In genomic region chr12:111165831-111166591, GRCm38 (mm10) we compare ENCODE assay signal across 8 mouse cellular contexts. TPM values are rescaled to one million over a fixed set of nuclear protein-coding genes. Genes with fewer than 3 reads are reported as not detected.
DNase-seq lines count a peak whose midpoint lies in the region; ATAC-seq and TF ChIP-seq lines count a peak whose summit lies in the region.

Gene Traf3, plus strand, starts transcription at chr12:111166370.

- ATAC-seq in forebrain, embryonic 15.5 days (replicated peaks), result 0 out of 2 replicates have a peak, but pooled peaks have one; percentile 7

- H3K4me3 ChIP-seq in ES-E14 (ENCODE audit: insufficient read depth in 1 of 2, low read depth in 1 of 2, low read length in 2 of 2, poor library complexity in 1 of 2, severe bottlenecking in 1 of 2), result peak within 1 kb of the TSS; percentile 88 to 89
- peak within 1 kb of the TSS; percentile 91 for H3K4me3 ChIP-seq in forebrain, embryonic 15.5 days
- H3K4me3 ChIP-seq in hindbrain, embryonic 10.5 days, result peak within 1 kb of the TSS; percentile 89

- no peaks in the 10 kb centered on the region for H3K36me3 ChIP-seq in ES-E14 (ENCODE audit: control insufficient read depth, insufficient read depth, low read length, poor library complexity, severe bottlenecking)
- no peaks in the 10 kb centered on the region for H3K36me3 ChIP-seq in forebrain, embryonic 15.5 days
- no peaks in the 10 kb centered on the region for H3K36me3 ChIP-seq in hindbrain, embryonic 10.5 days

- H3K9ac ChIP-seq in ES-E14 (ENCODE audit: insufficient read depth, low read depth, low read length, poor library complexity, severe bottlenecking), result peak within 1 kb of the TSS; percentile 83
- H3K9ac ChIP-seq in forebrain, embryonic 15.5 days (replicated peaks), result peak within 1 kb of the TSS; percentile 76

- WGBS in forebrain, embryonic 15.5 days, result 10% methylated on average over 34 of the region's 105 CpGs
- 5% methylated on average over 95 of the region's 105 CpGs for WGBS in hindbrain, embryonic 10.5 days

- no peaks in the 10 kb centered on the region for H3K9me3 ChIP-seq in ES-E14 (ENCODE audit: control insufficient read depth, insufficient read depth, low read depth, low read length)
- no peaks in the 10 kb centered on the region for H3K9me3 ChIP-seq in forebrain, embryonic 15.5 days
- H3K9me3 ChIP-seq in hindbrain, embryonic 10.5 days, result no peaks in the 10 kb centered on the region

- no peak within 1 kb of the TSS for H3K27ac ChIP-seq in ES-E14 (ENCODE audit: insufficient read depth, low read depth, low read length, poor library complexity, severe bottlenecking)
- H3K27ac ChIP-seq in forebrain, embryonic 15.5 days (replicated peaks), result peak within 1 kb of the TSS; percentile 91
- peak within 1 kb of the TSS; percentile 92 for H3K27ac ChIP-seq in hindbrain, embryonic 10.5 days

- peak; percentile 59 for DNase-seq in ES-E14 (ENCODE audit: low read depth, low spot score)
- peak; percentile 53 for DNase-seq in c-Kit-positive CD71-negative TER-119-negative erythroid progenitor cells, embryonic 14.5 days (ENCODE audit: low read depth)
- peak; percentile 76 for DNase-seq in hindbrain, embryonic 10.5 days (ENCODE audit: low spot score)
- peak; percentile 59 to 76 for DNase-seq in layer of hippocampus, postnatal 10 days (ENCODE audit: low spot score in 2 of 2)
- peak; percentile 71 for DNase-seq in lung, postnatal 14 days
- peak; percentile 60 for DNase-seq in ovary, postnatal 14 days (ENCODE audit: low spot score)
- DNase-seq in thymus, postnatal 10 days (ENCODE audit: low spot score in 2 of 2), result peak; percentile 64 to 66

- H3K4me2 ChIP-seq in forebrain, embryonic 15.5 days (replicated peaks), result peak within 1 kb of the TSS; percentile 76

- in situ Hi-C loops in ES-E14 (cut with MboI; ENCODE audit: low sequenced_read_pairs in 2 of 2, unreplicated experiment in 2 of 2), result no loop called here

- peaks cover 1 to 13% of the 10 kb centered on the region in 2 experiments; a peak in 1 of 4 replicates for H3K4me1 ChIP-seq in ES-E14 (ENCODE audit: control insufficient read depth in 2 of 2, insufficient read depth in 2 of 2, low read length in 2 of 2, poor library complexity in 1 of 2)
- H3K4me1 ChIP-seq in forebrain, embryonic 15.5 days, result peaks cover 77% of the 10 kb centered on the region
- peaks cover 66% of the 10 kb centered on the region for H3K4me1 ChIP-seq in hindbrain, embryonic 10.5 days (replicated peaks)

- H3K27me3 ChIP-seq in forebrain, embryonic 15.5 days, result no peaks in the 10 kb centered on the region
- no peaks in the 10 kb centered on the region for H3K27me3 ChIP-seq in hindbrain, embryonic 10.5 days (ENCODE audit: insufficient read depth, poor library complexity, severe bottlenecking)

TF ChIP-seq in ES-E14, 5 proteins besides CTCF, POLR2A, EP300 and RAD21:
- TF ChIP-seq MAFK (IDR thresholded peaks at IDR 0.05; ENCODE audit: insufficient read depth, low read depth, low read length), result no peak
- no peak for TF ChIP-seq ZNF384 (IDR thresholded peaks at IDR 0.05; ENCODE audit: low read depth, low read length)
- TF ChIP-seq CHD2 (IDR thresholded peaks at IDR 0.05; ENCODE audit: low read depth, low read length), result no peak
- TF ChIP-seq HCFC1 (IDR thresholded peaks at IDR 0.05; ENCODE audit: borderline replicate concordance, insufficient read depth, low read length), result no peak
- no peak for TF ChIP-seq ZC3H11A (IDR thresholded peaks at IDR 0.05; ENCODE audit: borderline replicate concordance, low read depth, low read length)

RNA-seq across cellular contexts. Expression of gene Traf3, which starts in this region (rescaled TPM):
- 12.4 and 14.8 TPM in 2 replicates for total RNA-seq in ES-E14 (2012; rRNA removed)
- polyA plus RNA-seq in forebrain, embryonic 15.5 days (2015; fragmentation: Nextera tagmentation; extraction: Ambion mirVana), result 14.7 and 17.3 TPM in 2 replicates
- polyA plus RNA-seq in hindbrain, embryonic 10.5 days (2016; fragmentation: Nextera tagmentation; extraction: Ambion mirVana), result 11.0 and 13.9 TPM in 2 replicates
- 10 to 100 TPM; 94.1 to 99.9 TPM for total RNA-seq in layer of hippocampus, postnatal 10 days (2021)
